9 mouse cellular contexts compared by ENCODE assay signal in the genomic region with DNA sequence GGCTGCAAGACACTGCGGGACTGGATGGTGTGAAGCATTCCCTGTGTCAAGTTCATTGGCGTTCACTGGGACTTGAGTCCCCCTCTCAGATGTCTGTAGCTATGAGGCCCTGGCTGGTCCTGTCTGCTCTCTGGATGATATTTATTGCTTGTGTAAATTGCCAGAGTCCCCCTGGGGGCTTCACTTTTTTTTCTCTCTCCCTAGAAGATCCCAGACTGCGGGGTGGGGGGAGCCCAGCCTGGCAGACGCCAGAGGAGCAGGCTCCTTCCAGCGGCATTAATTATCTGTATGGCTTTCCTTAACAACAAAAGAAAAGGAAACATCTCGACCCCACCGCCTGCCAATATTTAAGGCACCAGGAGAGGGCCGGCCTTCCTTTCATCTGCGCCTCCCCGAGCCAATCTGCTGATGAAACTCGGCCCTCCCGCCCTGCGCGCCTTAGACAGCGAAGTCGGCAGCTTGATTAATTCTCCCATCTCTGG.
A peak's percentile ranks its signal among the peaks of the same experiment; 100 is the strongest.
DNase-seq lines count a peak whose midpoint lies in the region; ATAC-seq lines count a peak whose summit lies in the region.
"Had no signal": no experiment of that assay in that cellular context is flagged by ENCODE, and none has a peak within 500 bp of the region (broad histone marks: within the 10 kb centered on the region; RNA-seq: fewer than 3 reads in every experiment).

No protein-coding gene starts in this region.

- H3K27ac ChIP-seq in lung, embryonic 16.5 days (ENCODE audit: low read length), result no peak overlapping the region
- peak overlapping the region; percentile 88 for H3K27ac ChIP-seq in forebrain, embryonic 13.5 days
- no peak overlapping the region for H3K27ac ChIP-seq in limb, embryonic 13.5 days
- peak overlapping the region; percentile 53 for H3K27ac ChIP-seq in stomach, embryonic 14.5 days (ENCODE audit: low read length)

- peak; percentile 64 for ATAC-seq in lung, embryonic 16.5 days (ENCODE audit: low read depth)
- peak; percentile 74 for ATAC-seq in forebrain, embryonic 13.5 days
- 0 out of 2 replicates have a peak, but pooled peaks have one; percentile 20 for ATAC-seq in limb, embryonic 13.5 days (ENCODE audit: low FRiP score, low read depth)
- ATAC-seq in stomach, embryonic 14.5 days (ENCODE audit: insufficient number of reproducible peaks, insufficient read depth, low FRiP score, low read depth), result no peak
- ATAC-seq in erythroblast, adult 5-6 weeks (replicated peaks; ENCODE audit: low FRiP score, poor library complexity, severe bottlenecking), result no peak

- H3K36me3 ChIP-seq in lung, embryonic 16.5 days (ENCODE audit: control insufficient read depth, insufficient read depth, low read length), result no peaks in the 10 kb centered on the region
- H3K36me3 ChIP-seq in forebrain, embryonic 13.5 days (ENCODE audit: poor library complexity, severe bottlenecking), result no peaks in the 10 kb centered on the region
- H3K36me3 ChIP-seq in limb, embryonic 13.5 days, result no peaks in the 10 kb centered on the region
- no peaks in the 10 kb centered on the region for H3K36me3 ChIP-seq in stomach, embryonic 14.5 days (ENCODE audit: control insufficient read depth, insufficient read depth, low read length)

- H3K9ac ChIP-seq in lung, embryonic 16.5 days (ENCODE audit: low read length), result no peak overlapping the region
- peak overlapping the region; percentile 46 for H3K9ac ChIP-seq in forebrain, embryonic 13.5 days
- H3K9ac ChIP-seq in limb, embryonic 13.5 days, result 0 out of 2 replicates have a peak overlapping the region, but pooled peaks have one; percentile 13
- H3K9ac ChIP-seq in stomach, embryonic 14.5 days (replicated peaks; ENCODE audit: low read depth, low read length), result no peak overlapping the region

- 21% methylated on average over 16 of the region's 16 CpGs for WGBS in lung, embryonic 16.5 days
- 12% methylated on average over 16 of the region's 16 CpGs for WGBS in forebrain, embryonic 13.5 days
- 8% methylated on average over 16 of the region's 16 CpGs for WGBS in limb, embryonic 13.5 days
- 7% methylated on average over 16 of the region's 16 CpGs for WGBS in stomach, embryonic 14.5 days

- H3K4me3 ChIP-seq in lung, embryonic 16.5 days (ENCODE audit: low read length), result no peak overlapping the region
- no peak overlapping the region for H3K4me3 ChIP-seq in forebrain, embryonic 13.5 days
- no peak overlapping the region for H3K4me3 ChIP-seq in limb, embryonic 13.5 days
- H3K4me3 ChIP-seq in stomach, embryonic 14.5 days (ENCODE audit: low read depth, low read length), result no peak overlapping the region
- H3K4me3 ChIP-seq: myocyte had no signal

- H3K27me3 ChIP-seq in lung, embryonic 16.5 days (ENCODE audit: control insufficient read depth, insufficient read depth, low read depth, low read length), result no peaks in the 10 kb centered on the region
- H3K27me3 ChIP-seq in forebrain, embryonic 13.5 days, result no peaks in the 10 kb centered on the region
- no peaks in the 10 kb centered on the region for H3K27me3 ChIP-seq in limb, embryonic 13.5 days
- H3K27me3 ChIP-seq in stomach, embryonic 14.5 days (ENCODE audit: control insufficient read depth, insufficient read depth, low read length), result no peaks in the 10 kb centered on the region

- no peak for DNase-seq in lung, adult 18-20 months
- no peak for DNase-seq in layer of hippocampus, adult 11-12 months (ENCODE audit: low spot score)
- DNase-seq in left cerebral cortex, adult 9 months (ENCODE audit: low spot score in 2 of 2), result no peak

- H3K4me1 ChIP-seq in lung, embryonic 16.5 days (replicated peaks; ENCODE audit: control insufficient read depth, insufficient read depth, low read length), result peaks cover 6% of the 10 kb centered on the region
- peaks cover 25% of the 10 kb centered on the region for H3K4me1 ChIP-seq in forebrain, embryonic 13.5 days
- peaks cover 11% of the 10 kb centered on the region for H3K4me1 ChIP-seq in limb, embryonic 13.5 days
- H3K4me1 ChIP-seq in stomach, embryonic 14.5 days (ENCODE audit: control insufficient read depth, insufficient read depth, low read length), result peaks cover 11% of the 10 kb centered on the region

- no peaks in the 10 kb centered on the region for H3K9me3 ChIP-seq in lung, embryonic 16.5 days (ENCODE audit: control insufficient read depth, low read length)
- H3K9me3 ChIP-seq in forebrain, embryonic 13.5 days (replicated peaks), result no peaks in the 10 kb centered on the region
- H3K9me3 ChIP-seq in limb, embryonic 13.5 days, result no peaks in the 10 kb centered on the region
- no peaks in the 10 kb centered on the region for H3K9me3 ChIP-seq in stomach, embryonic 14.5 days (ENCODE audit: control insufficient read depth, low read depth, low read length)

- H3K4me2 ChIP-seq in lung, embryonic 16.5 days (ENCODE audit: low read depth, low read length), result no peak overlapping the region; the same call in 1 of the 2 replicates
- peak overlapping the region; percentile 37 for H3K4me2 ChIP-seq in forebrain, embryonic 13.5 days
- peak overlapping the region; percentile 45 for H3K4me2 ChIP-seq in limb, embryonic 13.5 days (replicated peaks)
- H3K4me2 ChIP-seq in stomach, embryonic 14.5 days (replicated peaks; ENCODE audit: low read depth, low read length), result 0 out of 2 replicates have a peak overlapping the region, but pooled peaks have one; percentile 6

Comparison
In these comparisons a context has a peak if more than half of its experiments do, and no peak if none do; other contexts are left out.
1. ATAC-seq: peak in lung, embryonic 16.5 days (single experiment), forebrain, embryonic 13.5 days (single experiment) and limb, embryonic 13.5 days (single experiment); none in stomach, embryonic 14.5 days (single experiment) and erythroblast, adult 5-6 weeks (single experiment).
2. H3K27ac ChIP-seq: peak in forebrain, embryonic 13.5 days (single experiment) and stomach, embryonic 14.5 days (single experiment); none in lung, embryonic 16.5 days (single experiment) and limb, embryonic 13.5 days (single experiment).
3. H3K9ac ChIP-seq: peak in forebrain, embryonic 13.5 days (single experiment) and limb, embryonic 13.5 days (single experiment); none in lung, embryonic 16.5 days (single experiment) and stomach, embryonic 14.5 days (single experiment).